Mouse (Mus musculus) erythroblast, embryonic 14.5 days (primary cell): ENCODE data around the gene Aff3.

Experiments
- GATA1 ChIP-seq: IDR thresholded peaks from 2 replicates; pipeline ENCODE4 v1.6.1; 2012; ENCODE audit warnings: low read length, inconsistent platforms, mixed read lengths
- TAL1 ChIP-seq: IDR thresholded peaks from 3 replicates; pipeline ENCODE4 v1.6.1; 2012; ENCODE audit warnings: low read length, inconsistent platforms, mixed read lengths

GRCm38 (mm10) chr1:38441800-38442199, 223.0 kb downstream of the Aff3 start:
- TF ChIP-seq GATA1 = no peak
- TF ChIP-seq TAL1 = no peak
